Mouse (Mus musculus) bone marrow, adult 2 months (tissue): ENCODE results near the gene Ube2t.

Source experiments
- CTCF ChIP-seq: fragments of 200-500 bp; IDR thresholded peaks from 2 replicates; pipeline ENCODE4 v1.5.1; 2011; ENCODE audit warnings: low read length, control low read depth; ENCODE audit not compliant: control insufficient read depth, insufficient read depth
- POLR2A ChIP-seq: fragments of 200-500 bp; IDR thresholded peaks from 2 replicates; pipeline ENCODE4 v1.6.1; 2011; ENCODE audit warnings: low read depth, mild to moderate bottlenecking, control low read depth, low read length, borderline replicate concordance; ENCODE audit not compliant: control insufficient read depth

DNA sequence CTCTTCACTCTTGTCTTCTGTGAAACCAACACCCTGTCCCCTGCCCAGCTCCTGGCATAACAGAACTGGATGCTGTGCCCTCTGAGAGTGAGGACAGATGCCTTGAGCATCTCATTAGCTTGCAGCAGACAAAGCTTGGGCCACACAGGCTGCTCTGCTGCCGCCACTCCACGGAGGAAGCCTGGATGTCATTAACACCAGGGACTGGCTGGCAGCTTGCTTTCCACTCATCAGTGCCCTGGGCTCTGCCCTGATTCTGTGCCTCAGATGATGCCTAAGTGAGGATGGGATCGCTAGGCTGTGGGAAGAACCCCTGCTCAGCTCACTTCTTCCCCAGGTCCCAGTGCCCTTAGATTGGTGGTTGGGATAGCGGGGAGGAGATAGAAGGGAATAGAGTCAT lies 33.1 kb downstream of the Ube2t start:
- TF ChIP-seq CTCF = no peak
- no peak for TF ChIP-seq POLR2A
